Mouse (Mus musculus) hindbrain, embryonic 13.5 days (tissue): ENCODE measurements around the gene Gm21958. TPM values are rescaled to one million over a fixed set of nuclear protein-coding genes. Genes with fewer than 3 reads are reported as not detected.

ENCODE experiments used
- ATAC-seq: fragments of 200-750 bp; cut with Nextera tagmentation; 2 replicates; pipeline ENCODE4 v1.8.0; 2017; ENCODE audit warnings: moderate TSS enrichment; ENCODE audit not compliant: low FRiP score
- H3K27ac ChIP-seq: fragments of 300-500 bp; sonication (generic); 2 replicates; pipeline ENCODE4 v1.5.1; 2015; ENCODE audit warnings: inconsistent platforms, mild to moderate bottlenecking, moderate library complexity
- H3K27me3 ChIP-seq: fragments of 300-500 bp; sonication (generic); 2 replicates; pipeline ENCODE4 v1.6.1; 2015; ENCODE audit warnings: mild to moderate bottlenecking, inconsistent platforms
- H3K36me3 ChIP-seq: fragments of 300-500 bp; sonication (generic); 2 replicates; pipeline ENCODE4 v1.6.1; 2015; ENCODE audit warnings: mild to moderate bottlenecking, inconsistent platforms
- H3K4me1 ChIP-seq: fragments of 300-500 bp; sonication (generic); replicated peaks from 2 replicates; pipeline ENCODE4 v1.6.1; 2015; ENCODE audit warnings: inconsistent platforms
- H3K4me2 ChIP-seq: fragments of 300-500 bp; sonication (generic); 2 replicates; pipeline ENCODE4 v1.6.1; 2015; ENCODE audit warnings: inconsistent platforms, mild to moderate bottlenecking, moderate library complexity
- H3K4me3 ChIP-seq: fragments of 300-500 bp; sonication (generic); 2 replicates; pipeline ENCODE4 v1.5.1; 2015; ENCODE audit warnings: mild to moderate bottlenecking, inconsistent platforms
- H3K9ac ChIP-seq: fragments of 300-500 bp; sonication (generic); 2 replicates; pipeline ENCODE4 v1.6.1; 2015; ENCODE audit warnings: mild to moderate bottlenecking, inconsistent platforms
- H3K9me3 ChIP-seq: fragments of 300-500 bp; sonication (generic); 2 replicates; pipeline ENCODE4 v1.6.1; 2016; ENCODE audit warnings: inconsistent platforms
- WGBS: fragments of 180-500 bp; shearing (Covaris S2); methylation state at CpG from one replicate; pipeline ENCODE4 v1.1.7; 2015; 5-methylcytosine and 5-hydroxymethylcytosine counted together
- polyA plus RNA-seq: library from polyadenylated mRNA; unstranded; fragments of >200 nt; fragmentation: Nextera tagmentation; extraction: Ambion mirVana; gene quantifications from 2 replicates; pipeline ENCODE4 v1.2.1, GENCODE M21; 2015

Gm21958 gene
- 0.65 and 0.83 TPM in 2 replicates for polyA plus RNA-seq

DNA sequence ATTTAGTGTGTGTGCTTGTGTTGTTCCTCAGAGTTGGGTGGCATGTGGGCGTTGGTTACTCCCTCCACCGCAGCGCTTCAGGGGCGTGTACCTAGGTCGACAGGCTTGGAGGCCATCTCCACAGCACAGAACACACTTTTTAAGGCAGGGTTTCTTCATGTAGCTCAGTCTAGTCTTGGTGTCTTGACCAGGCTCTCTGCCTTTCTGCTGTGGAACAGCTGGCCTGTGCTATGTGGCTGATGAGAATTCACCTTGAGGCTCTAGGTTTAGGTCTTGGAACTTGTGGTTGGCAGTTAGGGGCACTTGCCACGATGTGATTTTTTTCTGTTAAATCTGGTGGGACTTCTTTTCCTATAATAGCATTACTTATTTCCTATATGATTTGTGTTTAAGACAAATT, at the start of gene Gm21958:
Gm21958 (minus strand) TSS at position 101 of the 400 bp plus-strand sequence.
- no peak within 1 kb of the TSS for H3K27ac ChIP-seq
- no peak within 1 kb of the TSS for H3K4me2 ChIP-seq
- H3K9me3 ChIP-seq = no peaks in the 10 kb centered on the region
- no peaks in the 10 kb centered on the region for H3K4me1 ChIP-seq
- no peaks in the 10 kb centered on the region for H3K27me3 ChIP-seq
- H3K36me3 ChIP-seq = peaks cover 78% of the 10 kb centered on the region
- H3K9ac ChIP-seq = no peak within 1 kb of the TSS
- no peak within 1 kb of the TSS for H3K4me3 ChIP-seq
- no peak for ATAC-seq
- 92% methylated on average over 6 of the region's 6 CpGs for WGBS

DNA sequence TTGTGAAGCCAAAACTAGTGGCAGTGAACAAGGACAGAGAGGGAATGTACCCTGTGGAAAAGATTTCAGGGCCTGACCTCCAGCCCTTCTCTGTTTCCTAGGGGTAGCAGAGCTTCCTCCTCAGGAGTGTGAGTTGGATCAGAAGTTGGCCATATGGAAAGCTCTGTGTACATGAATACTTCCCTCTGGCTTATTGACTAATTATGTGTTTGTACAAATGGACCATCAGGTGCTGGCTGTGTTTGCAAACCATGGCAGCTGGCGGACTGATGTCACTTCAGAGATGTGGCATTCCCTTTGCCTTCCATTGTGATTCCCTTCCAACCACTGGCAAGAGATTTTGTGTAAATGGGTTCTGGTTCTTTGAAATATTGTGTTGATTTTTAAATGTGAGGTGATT, 47.1 kb upstream of the Gm21958 start:
- no peaks in the 10 kb centered on the region for H3K9me3 ChIP-seq
- no peak overlapping the region for H3K9ac ChIP-seq
- H3K4me2 ChIP-seq = no peak overlapping the region
- no peak overlapping the region for H3K4me3 ChIP-seq
- no peak for ATAC-seq
- H3K27ac ChIP-seq = no peak overlapping the region
- H3K36me3 ChIP-seq = no peaks in the 10 kb centered on the region
- 76% methylated on average over 1 of the region's 1 CpGs for WGBS
- H3K4me1 ChIP-seq = peaks cover 6% of the 10 kb centered on the region
- H3K27me3 ChIP-seq = peaks cover 10% of the 10 kb centered on the region

DNA sequence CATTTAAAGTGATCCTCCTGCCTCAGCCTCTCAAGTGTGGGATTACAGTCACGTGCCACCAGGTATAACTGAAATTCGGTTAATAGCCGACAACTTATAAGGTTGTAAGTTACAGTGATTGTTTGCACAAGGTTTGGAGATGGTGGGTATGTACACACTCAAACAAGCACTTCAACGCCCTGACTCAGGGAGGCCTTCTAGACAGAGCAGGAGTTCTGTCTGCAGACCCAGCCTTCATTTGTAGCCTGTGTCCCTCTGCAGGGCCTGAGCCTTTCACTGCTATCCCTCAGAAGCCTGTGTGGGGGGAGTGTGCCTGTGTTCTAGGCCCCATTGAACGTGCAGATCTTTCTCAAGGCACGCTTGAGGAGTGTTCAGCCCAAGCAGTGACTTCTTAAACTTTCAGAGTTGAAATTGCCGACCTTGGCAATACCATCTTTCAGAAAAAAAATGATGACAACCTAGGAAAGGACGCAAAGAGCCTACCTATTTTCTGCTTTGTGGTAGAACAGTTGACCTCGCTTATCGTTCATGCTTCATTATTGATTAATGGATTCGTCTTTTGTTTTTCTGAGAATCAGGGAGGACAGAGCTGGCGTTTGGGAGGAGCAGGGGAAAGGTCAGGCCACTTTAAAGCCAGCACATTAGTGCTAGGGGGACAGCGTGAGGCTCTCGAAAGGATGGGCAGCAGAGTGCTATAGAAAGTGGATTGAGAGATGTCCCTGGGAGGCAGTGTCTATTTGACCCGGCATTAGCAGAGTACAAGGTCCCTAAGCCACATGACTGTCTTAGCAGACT, 46.4 kb upstream of the Gm21958 start:
- no peak overlapping the region for H3K4me2 ChIP-seq
- peaks cover 14% of the 10 kb centered on the region for H3K4me1 ChIP-seq
- 38% methylated on average over 15 of the region's 15 CpGs for WGBS
- H3K27ac ChIP-seq = no peak overlapping the region
- H3K4me3 ChIP-seq = no peak overlapping the region
- no peaks in the 10 kb centered on the region for H3K36me3 ChIP-seq
- H3K9me3 ChIP-seq = no peaks in the 10 kb centered on the region
- H3K27me3 ChIP-seq = peaks cover 14% of the 10 kb centered on the region
- ATAC-seq = no peak
- no peak overlapping the region for H3K9ac ChIP-seq

DNA sequence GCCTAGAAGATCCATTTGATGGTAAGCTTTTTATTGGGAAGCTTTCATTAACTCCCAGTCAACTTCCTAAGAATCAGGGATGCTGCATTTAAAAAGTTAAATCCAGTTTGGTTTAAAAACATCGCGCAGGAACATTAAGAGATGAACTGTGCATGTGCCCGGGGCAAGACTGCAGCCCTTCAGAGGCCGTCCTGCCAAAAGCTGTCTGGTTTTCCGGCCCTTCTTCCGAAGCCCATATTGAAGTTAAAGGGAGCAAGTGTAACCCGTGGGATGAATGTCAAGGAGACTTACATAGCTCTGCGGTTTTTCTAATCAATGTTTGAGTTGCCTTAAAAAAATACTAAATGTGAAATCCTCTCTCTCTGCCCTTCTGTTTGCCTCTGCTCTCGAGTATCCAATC, 45.1 kb upstream of the Gm21958 start:
- peaks cover 20% of the 10 kb centered on the region for H3K27me3 ChIP-seq
- no peak overlapping the region for H3K4me2 ChIP-seq
- WGBS = 84% methylated on average over 9 of the region's 9 CpGs
- H3K36me3 ChIP-seq = no peaks in the 10 kb centered on the region
- H3K27ac ChIP-seq = no peak overlapping the region
- peaks cover 21% of the 10 kb centered on the region for H3K4me1 ChIP-seq
- no peaks in the 10 kb centered on the region for H3K9me3 ChIP-seq
- H3K9ac ChIP-seq = no peak overlapping the region
- H3K4me3 ChIP-seq = no peak overlapping the region
- no peak for ATAC-seq

DNA sequence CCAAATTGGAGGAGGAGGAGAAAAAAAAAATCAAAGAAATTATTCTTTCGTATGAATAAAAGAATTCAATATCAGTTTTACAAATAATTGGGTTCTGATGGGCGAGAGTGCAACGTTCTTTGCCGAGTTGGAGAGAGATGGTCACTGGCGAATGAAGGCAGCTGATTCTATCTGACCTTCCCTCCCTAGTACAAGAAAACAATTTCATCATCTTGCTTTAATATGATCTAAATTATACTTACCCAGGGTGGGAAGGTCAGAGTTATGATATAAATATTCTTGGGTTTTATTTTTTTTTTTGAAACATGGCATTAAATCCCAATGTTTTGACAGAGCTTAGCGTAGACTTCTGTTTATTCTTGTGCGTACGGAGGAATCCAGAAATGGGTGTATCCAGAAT, 43.3 kb upstream of the Gm21958 start:
- no peak for ATAC-seq
- Histone ChIP-seq H3K4me3 (no peak overlapping the region), H3K36me3 (no peaks in the 10 kb centered on the region), H3K4me2 (no peak overlapping the region), H3K9ac (no peak overlapping the region), H3K4me1 (peaks cover 21% of the 10 kb centered on the region), H3K27ac (no peak overlapping the region), H3K27me3 (peaks cover 20% of the 10 kb centered on the region), H3K9me3 (no peaks in the 10 kb centered on the region)
- WGBS = 91% methylated on average over 8 of the region's 8 CpGs

DNA sequence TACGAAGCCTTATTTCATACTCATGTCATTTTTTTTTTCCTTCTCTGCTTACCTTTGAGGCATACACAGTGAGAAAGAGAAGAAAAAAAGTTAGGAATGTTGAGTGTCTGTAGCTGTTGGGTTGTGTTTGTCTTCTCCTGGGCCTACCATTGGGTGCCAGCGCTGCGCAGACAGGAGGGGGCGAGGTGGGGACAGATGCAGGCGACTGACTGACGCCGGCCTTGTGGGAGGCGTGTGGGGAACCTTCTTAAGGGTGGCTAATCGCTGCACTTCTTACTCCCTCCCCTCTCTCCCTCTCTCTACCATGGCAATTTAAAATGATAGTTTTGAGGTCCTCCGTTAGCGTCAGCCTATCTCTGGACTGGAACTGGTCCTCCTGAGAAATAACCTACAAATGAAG, 41.9 kb upstream of the Gm21958 start:
- H3K9ac ChIP-seq = peak overlapping the region; percentile 81
- H3K27ac ChIP-seq = no peak overlapping the region
- H3K36me3 ChIP-seq = peaks cover 10% of the 10 kb centered on the region
- no peaks in the 10 kb centered on the region for H3K9me3 ChIP-seq
- peaks cover 21% of the 10 kb centered on the region for H3K4me1 ChIP-seq
- ATAC-seq = 0 out of 2 replicates have a peak, but pooled peaks have one; percentile 41
- WGBS = 0% methylated on average over 11 of the region's 11 CpGs
- H3K4me3 ChIP-seq = peak overlapping the region; percentile 70
- peak overlapping the region; percentile 100 for H3K4me2 ChIP-seq
- H3K27me3 ChIP-seq = peaks cover 20% of the 10 kb centered on the region

DNA sequence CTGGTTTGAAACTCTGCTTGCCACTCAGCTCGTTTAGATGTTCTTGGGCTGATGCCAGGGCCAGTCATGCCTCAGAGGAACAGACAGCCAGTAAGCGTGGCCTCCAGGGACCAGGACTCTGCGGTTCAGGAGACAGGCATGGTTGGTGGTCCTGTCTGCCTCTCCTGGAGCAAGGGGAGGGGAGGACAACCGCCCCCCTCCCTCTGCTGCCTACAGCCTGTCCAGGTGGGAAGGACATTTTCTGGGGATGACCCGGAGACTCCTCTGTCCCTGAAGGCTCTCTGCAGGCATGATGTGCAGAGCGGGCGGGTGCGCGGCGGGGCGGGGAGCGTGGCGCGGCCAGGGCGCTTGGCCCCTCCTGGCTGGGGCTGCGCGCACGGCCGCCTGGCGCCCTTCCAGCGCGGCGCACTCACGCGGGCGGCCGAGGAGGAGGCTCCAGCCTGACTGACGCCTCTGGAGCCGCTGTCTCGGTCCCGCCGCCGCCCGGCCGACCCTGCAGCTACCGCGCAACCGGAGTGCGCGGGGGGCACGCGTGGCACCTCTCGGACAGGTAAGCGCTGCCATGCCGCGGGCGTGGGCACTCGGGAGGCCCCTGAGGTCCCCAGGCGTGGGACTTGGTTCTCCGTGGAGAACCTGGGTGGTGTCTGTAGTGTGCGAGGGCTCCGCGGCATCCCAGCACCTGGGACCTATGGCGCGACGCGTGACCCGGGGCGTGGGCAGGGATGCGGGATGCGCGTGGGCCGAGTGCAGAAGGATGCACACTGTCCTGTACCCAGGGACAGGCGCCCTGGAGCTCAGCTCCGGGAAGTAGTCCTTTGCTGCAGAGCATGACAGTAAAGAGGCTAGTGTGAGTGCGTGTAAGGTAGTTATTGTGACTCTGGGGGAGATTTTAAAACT, 41.2 kb upstream of the Gm21958 start, which contains the start of gene Smad9:
Smad9 (plus strand) TSS at position 438 of the 897 bp plus-strand sequence.
- H3K4me3 ChIP-seq = peak within 1 kb of the TSS; percentile 70
- peaks cover 20% of the 10 kb centered on the region for H3K27me3 ChIP-seq
- peak within 1 kb of the TSS; percentile 81 for H3K9ac ChIP-seq
- ATAC-seq = peak; percentile 90
- H3K4me1 ChIP-seq = peaks cover 21% of the 10 kb centered on the region
- H3K4me2 ChIP-seq = peak within 1 kb of the TSS; percentile 100
- peaks cover 17% of the 10 kb centered on the region for H3K36me3 ChIP-seq
- H3K9me3 ChIP-seq = no peaks in the 10 kb centered on the region
- H3K27ac ChIP-seq = peak within 1 kb of the TSS; percentile 40; the same call in 1 of the 2 replicates
- WGBS = under 1% methylated on average over 65 of the region's 66 CpGs

DNA sequence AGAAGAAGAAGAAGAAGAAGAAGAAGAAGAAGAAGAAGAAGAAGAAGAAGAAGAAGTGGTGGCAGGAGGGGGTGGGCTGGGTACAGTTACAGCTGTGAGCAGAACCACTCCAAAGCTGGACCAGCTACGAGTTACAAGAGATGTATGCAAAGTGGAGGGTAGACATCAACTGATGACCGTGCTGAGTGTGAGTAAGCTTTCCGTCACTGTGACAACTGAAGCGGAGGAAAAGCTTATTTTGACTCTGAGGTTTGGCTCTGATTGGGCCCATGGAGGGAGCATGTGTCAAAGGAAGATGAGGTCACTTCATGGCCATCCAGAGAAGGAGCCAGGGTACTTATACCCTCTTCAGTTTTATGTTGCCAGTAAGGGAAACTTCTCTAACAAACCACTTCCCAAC, 39.3 kb upstream of the Gm21958 start:
- Histone ChIP-seq H3K9ac (no peak overlapping the region), H3K9me3 (no peaks in the 10 kb centered on the region), H3K4me3 (no peak overlapping the region), H3K4me2 (no peak overlapping the region), H3K4me1 (peaks cover 21% of the 10 kb centered on the region), H3K36me3 (peaks cover 37% of the 10 kb centered on the region), H3K27ac (no peak overlapping the region), H3K27me3 (peaks cover 20% of the 10 kb centered on the region)
- ATAC-seq = no peak
- whole genome bisulfite sequencing = 83% methylated on average over 4 of the region's 4 CpGs

DNA sequence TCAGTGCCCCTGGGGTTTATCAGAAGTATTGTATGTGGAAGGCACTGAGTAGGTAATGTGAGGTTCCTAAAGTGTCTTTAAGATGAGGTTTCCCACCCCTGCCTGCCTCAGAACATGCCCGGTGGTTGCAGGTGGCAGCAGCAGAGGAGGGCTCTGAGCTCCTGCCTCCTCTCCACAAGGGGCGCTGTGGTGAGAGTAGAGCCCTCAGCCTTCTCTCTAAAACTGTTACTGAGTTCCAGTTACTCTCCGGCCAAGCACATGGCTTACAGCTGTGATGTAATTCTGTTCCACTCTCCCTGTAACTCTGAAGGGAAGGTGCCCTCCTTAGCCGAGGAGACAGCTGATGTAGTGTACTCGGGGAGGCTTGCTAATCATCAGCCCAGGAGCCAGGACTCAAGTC, 31.6 kb upstream of the Gm21958 start:
- no peak overlapping the region for H3K4me3 ChIP-seq
- H3K27me3 ChIP-seq = no peaks in the 10 kb centered on the region
- no peak for ATAC-seq
- H3K4me2 ChIP-seq = no peak overlapping the region
- no peaks in the 10 kb centered on the region for H3K4me1 ChIP-seq
- H3K9me3 ChIP-seq = no peaks in the 10 kb centered on the region
- WGBS = 59% methylated on average over 5 of the region's 5 CpGs
- no peak overlapping the region for H3K27ac ChIP-seq
- no peak overlapping the region for H3K9ac ChIP-seq
- H3K36me3 ChIP-seq = peaks cover 100% of the 10 kb centered on the region

DNA sequence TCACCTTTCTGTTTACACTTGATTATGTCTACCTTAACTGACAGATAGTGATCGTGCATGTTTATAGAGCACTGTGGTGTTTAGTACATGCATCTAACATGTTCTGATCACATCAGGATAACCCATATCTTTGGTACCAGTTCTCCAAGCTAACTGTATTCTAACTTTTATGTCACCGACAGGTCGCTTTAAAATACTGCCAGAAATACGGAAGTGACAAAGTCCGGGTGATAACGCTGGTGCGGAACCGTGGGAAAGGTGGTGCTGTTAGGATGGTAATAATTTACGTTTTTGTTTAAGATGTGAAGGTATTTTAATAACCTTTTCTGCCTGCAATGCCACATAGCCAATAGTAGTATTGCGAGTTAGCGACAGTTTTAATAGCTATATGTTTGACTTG, 27.8 kb upstream of the Gm21958 start:
- Histone ChIP-seq H3K36me3 (peaks cover 82% of the 10 kb centered on the region), H3K4me1 (no peaks in the 10 kb centered on the region), H3K27ac (no peak overlapping the region), H3K9me3 (no peaks in the 10 kb centered on the region), H3K4me3 (no peak overlapping the region), H3K4me2 (no peak overlapping the region), H3K9ac (no peak overlapping the region), H3K27me3 (no peaks in the 10 kb centered on the region)
- WGBS = 98% methylated on average over 11 of the region's 11 CpGs
- ATAC-seq = no peak

DNA sequence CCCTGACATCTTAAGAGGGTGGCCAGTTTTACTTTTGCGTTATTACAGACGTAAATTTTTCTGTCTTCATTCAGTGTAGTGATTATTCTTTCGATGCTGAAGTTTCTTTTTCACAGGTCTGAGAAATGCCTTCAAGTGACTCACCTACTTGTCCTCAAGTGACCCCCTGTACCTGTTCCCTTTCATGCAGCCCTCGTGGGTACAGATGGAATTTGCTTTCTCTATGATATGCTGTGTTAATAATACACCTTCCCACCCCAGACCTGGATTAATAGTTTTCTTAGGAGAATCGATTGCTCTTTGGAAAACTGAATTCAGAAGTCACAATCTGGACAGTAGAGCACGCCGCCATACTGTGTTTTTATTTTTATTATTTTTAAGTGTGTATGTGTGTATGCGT, 23.2 kb upstream of the Gm21958 start:
- WGBS = 99% methylated on average over 8 of the region's 8 CpGs
- no peak for ATAC-seq

More for the DNA sequence above, 23.2 kb upstream of the Gm21958 start:
- Histone ChIP-seq H3K9me3 (no peaks in the 10 kb centered on the region), H3K4me1 (peaks cover 22% of the 10 kb centered on the region), H3K4me3 (no peak overlapping the region), H3K27ac (no peak overlapping the region), H3K9ac (no peak overlapping the region), H3K27me3 (no peaks in the 10 kb centered on the region), H3K36me3 (peaks cover 39% of the 10 kb centered on the region), H3K4me2 (no peak overlapping the region)
